Mouse (Mus musculus) left cerebral cortex, adult 2 months (tissue): ENCODE results near the gene Traf7. TPM values are rescaled to one million over a fixed set of nuclear protein-coding genes. Genes with fewer than 3 reads are reported as not detected.

ENCODE experiments used
- DNase-seq, 2 experiments: peaks; one replicate each; pipeline ENCODE4 v3.0.0; 2021 to 2022; ENCODE audit warnings: low spot score in 2 of 2, mixed read lengths in 1 of 2; ENCODE audit errors: extremely low spot score in 1 of 2
- H3K27ac ChIP-seq: fragments of 200-600 bp; 2 replicates; pipeline ENCODE4 v1.8.1; 2022
- H3K4me3 ChIP-seq: fragments of 200-600 bp; 2 replicates; pipeline ENCODE4 v1.8.1; 2022
- CTCF ChIP-seq: fragments of 200-600 bp; IDR thresholded peaks from 2 replicates; pipeline ENCODE4 v1.8.1; 2022; ENCODE audit warnings: antibody characterized with exemption, mild to moderate bottlenecking, moderate library complexity
- intact Hi-C: fragments of 180-260 bp; cut with DNase I; formaldehyde crosslinking; loops from one replicate; pipeline ENCODE4 v1.15.1; 2025
- long read RNA-seq, 2 experiments: library from polyadenylated mRNA; stranded (forward); transcript quantifications; one replicate each; pipeline ENCODE4 v2.0.0; 2021; ENCODE audit warnings: borderline mapping rate in 2 of 2
- total RNA-seq, 2 experiments: library from RNA; stranded (reverse); gene quantifications; 2 replicates each; pipeline ENCODE4 v1.2.3; 2021

Gene Traf7
- 10 to 100 TPM; 81.3 to 85.3 TPM for total RNA-seq
- long read RNA-seq, experiment 1, transcript Traf7-215 (21 exons, 3,003 nt): major isoform, 17 of 63 reads
- long read RNA-seq, experiment 1, partial matches to known transcripts: 2 of 63 reads
- long read RNA-seq, experiment 1, other reads (novel, unspliced or antisense): 38 of 63 reads
- long read RNA-seq, experiment 2, transcript Traf7-215 (21 exons, 3,003 nt): major isoform, 15 of 64 reads
- long read RNA-seq, experiment 2, partial matches to known transcripts: 3 of 64 reads
- long read RNA-seq, experiment 2, other reads (novel, unspliced or antisense): 44 of 64 reads

DNA sequence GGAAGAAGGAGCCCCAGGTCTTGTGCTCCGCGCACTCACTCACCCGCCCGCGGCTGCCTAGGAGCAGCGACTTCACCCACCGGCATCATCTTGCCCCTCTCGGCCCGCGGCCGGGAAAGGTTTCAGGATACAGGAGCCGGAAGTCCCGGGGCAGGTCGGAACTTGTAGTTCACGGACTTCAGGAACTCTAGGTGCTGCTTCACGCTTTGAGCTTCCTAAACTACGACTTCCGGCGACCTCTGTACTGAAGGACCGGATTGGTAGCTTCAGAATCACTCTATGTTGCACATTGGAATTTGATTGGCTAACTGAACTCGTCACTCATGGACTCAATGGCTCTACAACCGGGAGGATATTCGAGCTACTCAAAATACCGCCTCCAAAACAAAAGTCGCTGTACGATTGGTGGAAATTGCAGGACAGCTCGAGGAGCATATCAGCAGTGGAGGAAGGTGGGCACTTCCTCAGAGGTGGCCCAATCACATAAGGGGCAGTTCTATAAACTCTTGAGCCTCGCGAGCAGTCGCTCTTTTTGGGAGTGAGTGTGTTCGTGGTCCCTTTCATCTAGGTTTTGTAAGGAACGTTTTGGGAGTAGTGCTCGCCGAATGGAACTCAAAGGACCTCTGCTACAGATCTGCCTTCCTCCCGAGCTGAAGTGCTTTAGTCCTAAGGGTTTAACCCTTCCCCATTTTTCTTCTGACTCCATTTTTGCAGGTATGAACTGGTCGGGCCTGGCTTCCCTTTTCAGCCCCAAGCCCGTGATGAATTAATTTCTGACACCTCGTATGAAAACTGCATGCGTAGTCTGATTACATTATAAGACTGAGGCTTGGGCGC is at the start of gene Traf7:
TSS of gene Traf7 (minus strand) at position 216 of the 837 bp plus-strand sequence.
- TF ChIP-seq CTCF: no peak
- intact Hi-C loops: loop anchor here (2.0 kb wide), 1 partner anchor 127 kb away; no protein-coding TSS in a partner anchor
- Histone ChIP-seq H3K4me3 (peak within 1 kb of the TSS; percentile 71), H3K27ac (peak within 1 kb of the TSS; percentile 90)
- DNase-seq: peak; percentile 84 to 92

- DNase-seq: no peak
- intact Hi-C loops: no loop called here
- TF ChIP-seq CTCF: no peak
- H3K4me3 ChIP-seq: no peak overlapping the region
- H3K27ac ChIP-seq: no peak overlapping the region
Measured at GRCm38 (mm10) chr17:24573811-24574210, 46.1 kb upstream of the Traf7 start.

DNA sequence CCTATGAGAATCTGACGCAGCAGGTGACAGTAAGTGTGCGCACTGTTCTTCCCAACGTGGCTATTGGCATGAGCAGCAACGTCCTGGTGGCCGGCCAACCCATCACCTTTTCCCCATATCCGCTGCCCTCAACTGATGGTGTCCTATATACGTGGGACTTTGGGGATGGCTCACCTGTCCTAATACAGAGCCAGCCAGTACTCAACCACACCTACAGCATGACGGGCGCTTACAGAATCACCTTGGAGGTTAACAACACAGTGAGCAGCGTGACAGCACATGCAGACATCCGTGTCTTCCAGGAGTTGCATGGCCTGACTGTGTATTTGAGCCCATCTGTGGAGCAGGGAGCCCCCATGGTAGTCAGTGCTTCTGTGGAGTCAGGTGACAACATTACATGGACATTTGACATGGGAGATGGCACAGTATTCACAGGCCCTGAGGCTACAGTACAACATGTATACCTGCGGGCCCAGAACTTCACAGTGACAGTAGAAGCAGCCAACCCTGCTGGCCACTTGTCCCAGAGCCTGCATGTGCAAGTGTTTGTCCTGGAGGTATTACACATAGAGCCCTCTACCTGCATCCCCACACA is 45.0 kb upstream of the Traf7 start:
- TF ChIP-seq CTCF: no peak
- no peak for DNase-seq
- Histone ChIP-seq H3K27ac (no peak overlapping the region), H3K4me3 (no peak overlapping the region)
- intact Hi-C loops: no loop called here

DNA sequence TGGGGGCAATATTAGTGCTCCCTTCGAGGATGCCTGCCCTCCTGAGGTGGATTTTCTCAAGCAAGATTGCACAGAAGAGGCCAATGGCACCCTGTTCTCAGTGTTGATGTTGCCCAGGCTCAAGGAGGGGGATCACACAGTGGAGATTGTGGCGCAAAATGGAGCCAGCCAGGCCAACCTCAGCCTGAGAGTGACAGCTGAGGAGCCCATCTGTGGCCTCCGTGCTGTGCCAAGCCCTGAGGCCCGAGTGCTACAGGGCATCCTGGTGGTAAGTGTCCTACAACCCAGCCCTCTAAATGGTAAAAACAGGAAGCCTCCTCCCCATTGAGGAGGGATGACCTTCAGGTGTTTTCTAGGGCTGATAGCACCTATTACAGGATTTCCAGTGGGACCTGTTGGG is 42.1 kb upstream of the Traf7 start:
- no peak overlapping the region for H3K4me3 ChIP-seq
- intact Hi-C loops: no loop called here
- H3K27ac ChIP-seq: no peak overlapping the region
- DNase-seq: no peak
- no peak for TF ChIP-seq CTCF

- DNase-seq: no peak
- intact Hi-C loops: no loop called here
- no peak overlapping the region for H3K4me3 ChIP-seq
- TF ChIP-seq CTCF: no peak
- H3K27ac ChIP-seq: no peak overlapping the region; the same call in 1 of the 2 replicates
Measured at GRCm38 (mm10) chr17:24567034-24567779, 39.5 kb upstream of the Traf7 start.

GRCm38 (mm10) chr17:24565792-24566191 is 38.1 kb upstream of the Traf7 start:
- DNase-seq: no peak
- Histone ChIP-seq H3K4me3 (no peak overlapping the region), H3K27ac (no peak overlapping the region)
- intact Hi-C loops: no loop called here
- TF ChIP-seq CTCF: no peak

- no peak overlapping the region for H3K4me3 ChIP-seq
- no peak for TF ChIP-seq CTCF
- no peak for DNase-seq
- H3K27ac ChIP-seq: no peak overlapping the region
- intact Hi-C loops: no loop called here
Measured at GRCm38 (mm10) chr17:24565092-24565491, 37.4 kb upstream of the Traf7 start.

- TF ChIP-seq CTCF: no peak
- no peak for DNase-seq
- intact Hi-C loops: no loop called here
- Histone ChIP-seq H3K4me3 (no peak overlapping the region), H3K27ac (no peak overlapping the region)
Measured at GRCm38 (mm10) chr17:24564422-24564821, 36.7 kb upstream of the Traf7 start.

DNA sequence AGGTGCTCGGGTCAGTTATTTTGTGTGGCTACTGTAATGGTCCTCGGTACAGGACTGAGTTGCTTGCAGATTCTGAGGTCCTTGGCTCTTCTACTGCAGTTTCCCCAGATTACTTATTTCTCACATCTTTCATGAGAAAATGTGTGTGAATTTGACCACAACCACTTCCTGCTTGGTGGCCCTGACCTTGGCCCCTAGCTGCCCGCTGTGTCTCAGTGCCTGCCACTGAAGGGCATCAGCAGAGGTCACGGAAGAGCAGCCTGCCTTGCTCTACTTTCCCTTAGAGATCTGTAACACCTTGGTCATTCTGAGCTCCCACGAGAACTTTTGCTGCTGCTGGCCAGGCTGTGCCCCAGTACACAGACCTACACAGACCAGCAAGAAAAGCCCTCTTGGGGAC is 35.9 kb upstream of the Traf7 start:
- TF ChIP-seq CTCF: no peak
- no peak overlapping the region for H3K4me3 ChIP-seq
- no peak overlapping the region for H3K27ac ChIP-seq
- DNase-seq: no peak
- intact Hi-C loops: no loop called here

- Histone ChIP-seq H3K4me3 (no peak overlapping the region), H3K27ac (no peak overlapping the region)
- DNase-seq: no peak
- no peak for TF ChIP-seq CTCF
- intact Hi-C loops: no loop called here
Measured at GRCm38 (mm10) chr17:24561592-24561991, 33.9 kb upstream of the Traf7 start.

DNA sequence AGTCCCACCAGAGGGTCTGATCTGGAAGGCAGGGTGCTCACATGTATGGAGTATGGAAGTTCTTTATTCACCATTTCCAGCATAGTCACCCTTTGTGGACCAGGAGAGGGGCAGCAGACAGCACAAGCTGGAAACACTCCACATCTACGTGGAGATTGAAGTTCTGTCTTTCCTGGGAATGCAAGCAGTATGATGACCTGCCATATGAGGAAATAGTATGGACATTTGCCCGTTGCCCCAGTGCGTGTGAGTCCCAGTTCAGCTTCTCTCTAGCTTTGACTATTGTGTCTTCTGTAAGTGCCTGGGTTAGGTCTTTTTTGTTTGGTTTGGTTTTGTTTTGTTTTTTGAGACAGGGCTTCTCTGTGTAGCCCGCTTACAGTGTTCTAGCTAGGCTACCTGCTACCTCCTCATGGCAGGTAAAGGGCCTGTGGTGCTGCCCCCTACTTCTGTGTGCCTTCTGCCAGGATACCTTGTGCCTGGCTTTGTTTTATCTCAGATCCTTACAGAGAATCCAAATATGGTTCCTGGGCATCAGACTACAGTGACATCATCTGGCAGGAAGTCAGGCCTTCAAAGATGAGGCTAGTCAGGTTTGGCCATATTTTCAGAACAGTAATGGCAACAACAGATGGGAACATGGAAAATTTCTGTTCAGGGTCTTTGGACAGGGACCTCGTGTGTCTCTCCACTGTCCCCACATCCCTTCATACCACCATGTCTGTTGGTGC is 32.7 kb upstream of the Traf7 start:
- Histone ChIP-seq H3K27ac (no peak overlapping the region), H3K4me3 (no peak overlapping the region)
- no peak for DNase-seq
- intact Hi-C loops: no loop called here
- no peak for TF ChIP-seq CTCF
